Mouse (Mus musculus): ENCODE measurements around the gene Wdr54.
A peak's percentile ranks its signal among the peaks of the same experiment; 100 is the strongest.

The Wdr54 gene

DNA sequence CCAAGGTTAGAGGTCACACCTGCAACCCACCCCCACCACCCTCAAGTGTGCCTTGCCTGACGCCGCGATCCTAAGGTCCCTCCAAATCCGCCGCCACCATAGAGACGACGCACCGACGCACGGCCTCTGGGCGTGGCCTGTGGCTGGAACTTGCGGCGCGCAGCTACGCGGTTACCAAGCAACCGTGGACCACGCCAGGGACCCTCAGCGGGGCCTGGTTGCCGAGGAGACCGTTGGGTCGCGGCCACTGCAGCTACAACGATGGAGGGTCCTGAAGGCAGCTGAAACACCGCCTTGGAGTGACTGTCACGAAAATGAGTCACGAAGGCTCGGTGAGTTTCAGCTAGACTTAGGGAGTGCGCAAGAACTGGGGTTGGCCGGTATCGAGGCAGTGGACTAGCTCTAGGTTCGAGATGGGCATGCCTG is at the start of gene Wdr54, which contains the start of gene 1700003E16Rik:
Gene Wdr54, minus strand, starts transcription at position 139 of the 426 bp plus-strand sequence.
Gene 1700003E16Rik, plus strand, starts transcription at position 146 of the 426 bp plus-strand sequence.
- DNase-seq (ENCODE audit: low spot score) = peak; percentile 79

- no peak for DNase-seq (ENCODE audit: low spot score)
Observed at GRCm38 (mm10) chr6:83205851-83206250, 49.7 kb upstream of the Wdr54 start.

GRCm38 (mm10) chr6:83203320-83203719 is 47.1 kb upstream of the Wdr54 start:
- DNase-seq (ENCODE audit: low spot score) = no peak

- peak; percentile 85 for DNase-seq (ENCODE audit: low spot score)
Observed at GRCm38 (mm10) chr6:83197345-83198004, 41.3 kb upstream of the Wdr54 start.

GRCm38 (mm10) chr6:83193571-83193970 is 37.4 kb upstream of the Wdr54 start:
- DNase-seq (ENCODE audit: low spot score) = no peak

- DNase-seq (ENCODE audit: low spot score) = no peak
Observed at GRCm38 (mm10) chr6:83186946-83187345, 30.7 kb upstream of the Wdr54 start.

DNA sequence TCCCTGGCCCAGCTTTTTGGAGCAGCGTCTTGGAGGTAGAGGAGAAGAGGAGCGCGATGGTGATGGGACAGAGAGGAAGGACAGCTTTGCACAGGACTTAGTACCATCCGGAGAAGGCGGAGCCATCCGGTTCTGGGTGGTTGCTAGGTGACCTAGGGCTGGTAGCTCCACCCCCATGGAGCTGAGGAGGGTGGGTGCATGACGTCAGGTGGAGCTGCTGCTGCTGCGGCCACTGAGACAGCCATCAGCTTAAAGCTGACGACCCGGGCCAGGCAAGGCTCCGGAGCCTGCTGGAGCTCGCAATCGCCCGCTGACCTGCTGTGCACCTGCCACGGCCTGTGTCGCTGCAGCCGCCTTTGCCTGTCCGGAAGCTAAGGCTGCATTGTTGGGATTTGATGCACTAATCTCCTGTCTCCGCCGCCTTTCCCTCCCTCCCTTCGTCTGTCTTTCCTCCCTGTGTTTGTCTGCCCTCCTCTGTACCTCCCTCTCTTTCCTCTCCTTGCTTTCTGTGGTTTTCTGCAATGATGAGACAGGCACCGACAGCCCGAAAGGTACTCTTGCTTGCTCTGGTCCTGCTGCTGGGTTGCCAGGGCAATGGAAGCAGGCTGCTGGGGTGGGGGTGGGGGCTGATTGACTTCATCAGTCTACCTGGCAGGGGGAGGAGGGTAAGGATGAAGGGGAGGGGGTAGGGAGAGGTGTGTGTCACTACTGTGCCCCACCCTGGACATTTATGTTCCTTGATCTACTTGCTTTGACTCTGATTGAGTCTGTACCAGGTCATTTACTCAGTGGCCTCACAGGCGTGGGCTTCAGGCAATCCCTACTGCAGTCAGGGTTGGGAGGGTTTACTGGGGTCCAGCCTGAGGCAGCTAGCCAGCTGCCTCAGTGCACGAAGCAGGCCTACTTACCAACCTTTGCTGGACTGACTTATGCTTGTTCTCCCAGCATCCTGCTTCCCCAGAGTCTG is 30.0 kb upstream of the Wdr54 start:
- peak; percentile 79 for DNase-seq (ENCODE audit: low spot score)

- no peak for DNase-seq (ENCODE audit: low spot score)
Observed at GRCm38 (mm10) chr6:83184858-83185435, 28.8 kb upstream of the Wdr54 start.

- DNase-seq (ENCODE audit: low spot score) = no peak
Observed at GRCm38 (mm10) chr6:83180605-83181004, 24.4 kb upstream of the Wdr54 start.

GRCm38 (mm10) chr6:83179390-83180117 is 23.4 kb upstream of the Wdr54 start:
- peak; percentile 60 for DNase-seq (ENCODE audit: low spot score)

DNA sequence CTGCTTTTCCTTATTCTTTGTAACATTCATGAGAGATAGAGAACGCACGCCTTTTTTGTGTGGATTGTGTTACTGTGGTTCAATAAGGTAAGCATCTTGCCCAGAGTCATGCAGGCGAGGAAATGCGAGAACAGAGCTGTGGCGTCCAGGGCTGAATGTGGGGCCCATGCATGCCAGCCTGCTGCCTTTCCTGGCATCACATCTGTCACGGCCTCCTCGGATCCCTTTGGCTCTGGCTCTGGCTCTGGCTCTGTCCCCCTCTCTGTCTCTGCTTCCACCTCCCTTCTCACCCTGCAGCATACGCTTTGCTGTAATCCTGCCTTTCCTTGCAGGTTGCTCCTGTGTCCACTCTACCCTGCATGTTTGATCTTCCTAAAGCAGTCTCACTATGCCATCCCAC is 19.8 kb upstream of the Wdr54 start:
- no peak for DNase-seq (ENCODE audit: low spot score)

DNA sequence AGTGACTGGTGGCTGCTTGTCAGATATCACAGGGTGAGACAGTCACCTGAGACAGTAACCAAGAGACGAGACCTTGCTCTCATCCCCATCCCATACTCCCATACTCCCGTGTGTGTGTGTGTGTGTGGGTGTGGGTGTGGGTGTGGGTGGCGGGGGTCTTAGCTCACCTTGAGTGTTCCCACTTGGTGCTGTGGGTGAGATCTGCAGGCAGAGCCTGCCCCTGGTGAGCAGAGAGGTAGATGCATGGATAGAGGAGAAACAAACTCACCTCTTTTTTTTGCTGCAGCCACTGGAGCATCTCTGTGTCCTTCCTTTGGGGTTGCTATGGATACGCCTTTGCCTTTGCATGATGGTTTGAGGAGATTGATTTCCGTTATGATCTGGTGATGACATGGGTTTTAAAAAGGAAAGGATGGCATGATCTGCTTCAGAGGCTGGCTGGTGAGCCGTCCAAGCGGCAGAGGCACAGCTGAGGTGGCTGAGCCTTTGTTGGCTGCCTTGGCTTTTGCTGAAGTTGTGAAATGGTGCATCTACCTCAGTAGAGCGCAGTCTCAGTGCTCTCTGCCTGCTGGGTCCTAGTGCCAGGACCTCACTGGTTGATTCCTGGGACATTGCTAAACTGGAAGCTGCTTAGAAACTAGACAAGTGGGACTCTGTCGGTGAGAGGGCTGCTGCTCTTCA is 16.2 kb upstream of the Wdr54 start:
- DNase-seq (ENCODE audit: low spot score) = no peak

DNA sequence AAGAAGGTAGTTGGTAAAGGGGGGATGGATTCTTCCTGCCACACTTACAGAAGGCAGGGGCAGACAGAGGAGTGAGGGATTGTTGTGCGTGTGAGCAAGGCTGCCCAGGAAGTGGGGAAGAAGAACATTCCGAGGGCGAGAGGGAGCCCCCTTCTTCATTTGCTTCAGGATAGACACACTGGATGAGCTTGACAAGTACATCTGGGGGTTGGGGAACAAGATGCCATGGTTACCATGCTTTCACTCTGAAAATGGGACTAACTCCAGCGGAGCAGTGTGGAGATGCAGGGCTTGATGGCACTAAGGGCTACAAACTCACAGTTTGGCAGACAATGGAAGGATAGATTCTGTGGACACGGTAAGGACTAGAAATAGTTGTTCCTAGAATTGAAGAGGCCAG is 14.9 kb upstream of the Wdr54 start:
- DNase-seq (ENCODE audit: low spot score) = no peak

- no peak for DNase-seq (ENCODE audit: low spot score)
Observed at GRCm38 (mm10) chr6:83169872-83170271, 13.7 kb upstream of the Wdr54 start.

DNA sequence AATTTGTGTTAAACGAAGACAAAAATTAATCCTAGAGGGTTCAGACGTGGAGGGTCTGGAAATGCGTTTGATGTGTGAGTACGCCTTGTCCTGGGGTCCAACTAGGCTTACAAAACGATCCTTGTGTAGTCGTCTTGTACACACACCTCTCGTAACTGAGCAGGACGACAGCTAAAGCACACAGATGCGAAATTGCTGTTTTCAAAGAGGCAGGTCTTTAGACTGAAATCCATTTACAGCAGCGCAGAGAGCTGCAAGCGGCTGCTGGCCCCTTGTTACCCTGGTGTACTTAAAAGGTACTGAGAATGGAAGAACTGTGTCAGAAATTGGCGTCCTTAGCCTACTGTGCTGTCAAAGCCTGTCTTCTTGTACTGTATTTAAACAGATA is 10.0 kb upstream of the Wdr54 start:
- DNase-seq (ENCODE audit: low spot score) = no peak

- DNase-seq (ENCODE audit: low spot score) = peak; percentile 97
Observed at GRCm38 (mm10) chr6:83165607-83166242, 9.5 kb upstream of the Wdr54 start, which contains the start of gene Dctn1. Dctn1 (plus strand) TSS chr6:83165920.

GRCm38 (mm10) chr6:83165026-83165606 is 8.9 kb upstream of the Wdr54 start:
- no peak for DNase-seq (ENCODE audit: low spot score)

GRCm38 (mm10) chr6:83162701-83163100 is 6.5 kb upstream of the Wdr54 start:
- DNase-seq (ENCODE audit: low spot score) = peak; percentile 80

- peak; percentile 65 for DNase-seq (ENCODE audit: low spot score)
Observed at GRCm38 (mm10) chr6:83161921-83162641, 5.9 kb upstream of the Wdr54 start.

GRCm38 (mm10) chr6:83161442-83161841 is 5.2 kb upstream of the Wdr54 start:
- DNase-seq (ENCODE audit: low spot score) = no peak
